Mouse (Mus musculus): Measurements from ENCODE around the gene A230050P20Rik. TPM values are rescaled to one million over a fixed set of nuclear protein-coding genes. Genes with fewer than 3 reads are reported as not detected.
"Not testable (repeated sequence)": the region's sequence is repeated elsewhere in the genome, so short reads cannot be mapped to it uniquely, and the experiment has no call there.

The A230050P20Rik gene
- polyA plus RNA-seq (2015; fragmentation: Nextera tagmentation; extraction: Ambion mirVana) = 15.0 and 19.8 TPM in 2 replicates

DNA sequence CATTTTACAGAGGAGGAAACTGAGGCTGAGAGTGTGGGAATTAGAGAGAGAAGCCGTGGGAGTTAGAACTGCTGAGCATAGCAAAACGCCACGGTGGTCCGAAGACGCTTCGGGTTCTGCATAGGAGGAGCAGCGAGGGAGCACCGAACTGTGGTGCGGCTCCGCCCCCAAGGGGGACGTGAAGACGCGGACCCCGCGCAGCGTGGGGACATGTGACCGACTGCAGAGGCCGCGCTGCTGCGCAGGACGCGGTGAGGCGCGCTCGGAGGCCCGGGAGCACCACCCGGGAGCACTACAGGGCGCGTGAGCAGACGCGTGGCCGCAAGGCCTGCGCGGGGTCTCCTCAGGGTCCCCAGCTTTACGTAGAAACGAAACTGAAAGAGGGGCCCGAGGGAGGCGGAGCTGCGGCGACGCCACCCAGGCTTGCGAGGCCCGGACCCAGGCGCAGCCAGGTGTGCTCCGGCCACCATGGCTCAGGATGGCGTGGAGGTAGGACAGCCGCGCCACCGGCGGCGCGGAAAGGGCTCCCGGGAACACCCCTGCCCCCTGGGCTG is at the start of gene A230050P20Rik:
Gene A230050P20Rik (plus strand): TSS at position 195 of the 554 bp plus-strand sequence.
- Histone ChIP-seq H3K9me3 (no peaks in the 10 kb centered on the region), H3K4me2 (replicated peaks) (peak within 1 kb of the TSS; percentile 86), H3K27ac (no peak within 1 kb of the TSS), H3K27me3 (replicated peaks) (peaks cover 13% of the 10 kb centered on the region; the same call in 1 of the 2 replicates), H3K4me1 (replicated peaks) (peaks cover 5% of the 10 kb centered on the region; the same call in 1 of the 2 replicates), H3K9ac (peak within 1 kb of the TSS; percentile 60), H3K36me3 (no peaks in the 10 kb centered on the region), H3K4me3 (replicated peaks) (peak within 1 kb of the TSS; percentile 53)
- ATAC-seq = peak; percentile 63
- 7% methylated on average over 53 of the region's 53 CpGs for WGBS

DNA sequence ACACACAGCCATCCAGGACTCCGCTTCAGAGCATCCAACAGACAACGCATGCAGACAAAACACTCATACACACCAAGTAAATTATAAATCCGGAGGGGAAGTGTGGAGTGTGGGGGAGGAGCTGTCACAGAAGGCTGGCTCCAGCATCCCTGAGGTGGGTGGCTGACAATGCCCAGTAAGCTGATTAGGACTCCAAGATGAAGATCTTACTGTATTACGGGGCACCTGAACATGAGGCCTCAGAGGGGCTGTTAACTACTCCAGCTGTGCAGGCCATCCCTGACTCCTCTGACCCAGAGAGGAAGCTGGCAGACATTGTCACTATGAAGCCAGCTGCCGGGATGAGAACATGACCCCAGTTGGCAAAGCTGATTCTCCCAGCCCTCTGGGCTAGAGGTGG is 48.4 kb upstream of the A230050P20Rik start:
- 77% methylated on average over 5 of the region's 5 CpGs for WGBS
- H3K9me3 ChIP-seq = no peaks in the 10 kb centered on the region
- no peak for ATAC-seq
- H3K36me3 ChIP-seq = no peaks in the 10 kb centered on the region
- H3K4me2 ChIP-seq (replicated peaks) = no peak overlapping the region
- H3K27me3 ChIP-seq (replicated peaks) = peaks cover 7% of the 10 kb centered on the region
- H3K4me1 ChIP-seq (replicated peaks) = 0 out of 2 replicates have a peak, but pooled peaks cover under 1% of the 10 kb centered on the region
- no peak overlapping the region for H3K9ac ChIP-seq
- no peak overlapping the region for H3K27ac ChIP-seq
- no peak overlapping the region for H3K4me3 ChIP-seq (replicated peaks)

DNA sequence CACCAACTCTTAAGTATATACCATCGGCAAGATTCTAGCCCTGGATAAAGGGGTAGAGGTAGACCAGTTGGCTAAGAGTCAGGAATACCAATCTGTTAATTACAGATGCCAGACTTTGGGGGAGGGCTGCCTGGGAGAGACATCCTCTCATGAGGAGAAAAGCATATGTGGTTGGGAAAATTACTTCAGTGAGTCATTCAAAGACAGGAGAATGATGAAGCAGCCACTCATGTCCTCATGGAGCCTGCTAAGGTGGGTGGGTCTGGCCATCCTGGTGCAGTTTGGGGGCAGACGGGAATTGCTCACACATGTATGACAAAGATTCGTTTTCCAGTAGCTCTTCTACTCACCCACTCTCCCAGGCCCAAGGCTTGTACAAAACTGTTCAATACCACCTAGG is 45.6 kb upstream of the A230050P20Rik start:
- no peak for ATAC-seq
- no peaks in the 10 kb centered on the region for H3K27me3 ChIP-seq (replicated peaks)
- no peaks in the 10 kb centered on the region for H3K4me1 ChIP-seq (replicated peaks)
- no peak overlapping the region for H3K4me3 ChIP-seq (replicated peaks)
- no peak overlapping the region for H3K4me2 ChIP-seq (replicated peaks)
- 81% methylated on average over 3 of the region's 3 CpGs for WGBS
- no peak overlapping the region for H3K9ac ChIP-seq
- no peaks in the 10 kb centered on the region for H3K9me3 ChIP-seq
- H3K36me3 ChIP-seq = no peaks in the 10 kb centered on the region
- H3K27ac ChIP-seq = no peak overlapping the region

DNA sequence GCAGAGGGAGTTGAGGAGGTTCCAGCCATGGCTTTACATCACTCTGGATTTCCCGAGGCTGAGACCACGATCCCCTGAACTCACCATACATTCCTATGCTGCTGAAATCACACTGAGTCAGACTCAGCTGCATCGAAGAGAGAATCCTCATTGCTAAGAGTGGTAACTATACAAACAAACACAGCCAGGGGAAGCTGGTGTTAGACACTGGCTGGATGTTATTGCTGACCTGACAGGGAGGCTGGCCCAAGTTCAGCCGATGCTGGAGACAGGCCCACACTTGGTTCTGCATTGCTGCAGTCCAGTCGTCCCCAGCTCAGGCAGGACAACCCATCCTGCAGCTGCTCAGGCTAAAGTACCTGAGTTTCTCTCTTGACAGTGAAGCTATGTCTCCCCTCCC is 42.7 kb upstream of the A230050P20Rik start:
- no peak for ATAC-seq
- Histone ChIP-seq H3K27me3 (replicated peaks) (no peaks in the 10 kb centered on the region), H3K4me1 (replicated peaks) (peaks cover 4% of the 10 kb centered on the region; the same call in 1 of the 2 replicates), H3K36me3 (no peaks in the 10 kb centered on the region), H3K4me2 (replicated peaks) (no peak overlapping the region), H3K9me3 (no peaks in the 10 kb centered on the region), H3K9ac (no peak overlapping the region), H3K4me3 (replicated peaks) (no peak overlapping the region), H3K27ac (no peak overlapping the region)
- 52% methylated on average over 5 of the region's 5 CpGs for WGBS

DNA sequence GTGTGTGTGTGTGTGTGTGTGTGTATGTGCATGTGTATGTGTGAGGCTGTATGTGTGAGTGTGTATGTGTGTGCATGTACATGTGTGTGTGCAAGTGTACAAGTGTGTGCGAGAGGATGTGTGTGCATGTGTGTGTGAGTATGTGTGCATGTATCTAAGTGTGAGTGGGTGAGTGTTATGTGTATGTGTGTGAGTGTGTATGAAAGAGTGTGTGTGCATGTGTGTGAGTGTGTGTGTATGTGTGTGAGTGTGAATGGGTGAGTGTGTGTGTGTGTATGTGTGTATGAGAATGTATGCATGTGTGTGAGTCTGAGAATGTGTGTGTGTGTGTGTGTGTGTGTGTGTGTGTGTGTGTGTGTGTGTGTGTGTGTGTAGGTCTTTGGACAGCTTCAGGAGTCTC is 40.3 kb upstream of the A230050P20Rik start:
- no peak overlapping the region for H3K4me3 ChIP-seq (replicated peaks)
- no peaks in the 10 kb centered on the region for H3K36me3 ChIP-seq
- WGBS = 97% methylated on average over 1 of the region's 1 CpGs
- peaks cover 5% of the 10 kb centered on the region; the same call in 1 of the 2 replicates for H3K4me1 ChIP-seq (replicated peaks)
- no peaks in the 10 kb centered on the region for H3K27me3 ChIP-seq (replicated peaks)
- H3K4me2 ChIP-seq (replicated peaks) = no peak overlapping the region
- H3K9me3 ChIP-seq = no peaks in the 10 kb centered on the region
- no peak overlapping the region for H3K27ac ChIP-seq
- ATAC-seq = no peak
- no peak overlapping the region for H3K9ac ChIP-seq

DNA sequence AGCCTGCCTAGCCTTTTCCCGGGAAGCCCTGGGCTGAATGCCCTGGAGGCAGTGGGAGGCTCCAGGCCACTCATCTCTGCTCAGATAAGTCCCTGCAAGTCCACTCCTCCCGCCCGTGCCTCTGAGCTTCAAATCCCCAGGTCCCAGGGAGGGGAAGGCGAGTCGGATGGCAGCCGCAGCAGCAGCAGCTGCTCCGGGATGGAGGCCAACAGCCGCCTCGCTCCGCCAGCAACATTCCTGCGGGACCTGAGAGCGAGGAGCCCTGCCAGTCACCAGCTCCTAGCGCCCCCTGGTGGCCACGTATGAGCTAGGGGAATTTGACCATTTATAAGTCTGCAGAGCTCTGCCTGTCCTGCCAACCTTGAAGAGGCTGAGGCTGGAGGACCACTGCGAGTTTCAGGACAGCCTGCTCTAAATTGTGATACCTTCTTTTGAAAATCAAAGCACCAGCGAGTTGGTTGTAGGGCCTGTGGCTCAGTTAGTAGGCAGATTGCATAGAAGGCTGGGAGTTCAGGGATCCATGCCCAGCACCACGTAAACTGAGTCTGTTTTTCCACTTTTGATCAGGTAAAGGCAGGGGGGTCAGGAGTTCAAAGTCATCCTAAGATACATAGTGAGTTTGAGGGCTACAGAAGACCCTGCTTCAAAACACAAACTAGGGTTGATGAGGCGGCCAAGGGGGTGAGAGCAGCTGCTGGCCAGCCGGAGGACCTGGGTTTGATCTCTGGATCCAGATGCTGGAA is 37.4 kb upstream of the A230050P20Rik start:
- H3K9ac ChIP-seq = no peak overlapping the region

DNA sequence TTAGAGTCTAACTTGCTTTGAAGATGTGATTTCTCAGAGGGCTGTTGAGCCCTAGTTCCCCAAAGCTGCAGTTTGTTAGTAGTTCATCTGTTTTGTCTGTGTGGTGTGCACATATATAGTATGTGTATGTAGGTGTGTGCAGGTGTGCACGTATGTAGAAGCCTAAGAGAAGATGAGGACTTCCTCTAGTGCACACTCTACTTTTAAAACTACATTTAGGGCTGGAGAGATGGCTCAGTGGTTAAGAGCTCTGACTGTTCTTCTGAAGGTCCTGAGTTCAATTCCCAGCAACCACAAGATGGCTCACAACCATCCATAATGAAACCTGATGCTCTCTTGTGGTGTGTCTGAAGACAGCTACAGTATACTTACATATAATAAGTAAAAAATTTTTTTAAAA is 33.6 kb upstream of the A230050P20Rik start:
- Histone ChIP-seq H3K4me3 (replicated peaks) (no peak overlapping the region), H3K4me2 (replicated peaks) (no peak overlapping the region), H3K4me1 (replicated peaks) (peaks cover 5% of the 10 kb centered on the region; the same call in 1 of the 2 replicates), H3K36me3 (no peaks in the 10 kb centered on the region), H3K9me3 (no peaks in the 10 kb centered on the region), H3K27me3 (replicated peaks) (no peaks in the 10 kb centered on the region), H3K9ac (no peak overlapping the region), H3K27ac (no peak overlapping the region)
- WGBS = 70% methylated on average over 1 of the region's 1 CpGs
- no peak for ATAC-seq

More for the DNA sequence above, 37.4 kb upstream of the A230050P20Rik start:
- peaks cover 5% of the 10 kb centered on the region; the same call in 1 of the 2 replicates for H3K4me1 ChIP-seq (replicated peaks)
- H3K9me3 ChIP-seq = no peaks in the 10 kb centered on the region
- no peak overlapping the region for H3K27ac ChIP-seq
- H3K4me2 ChIP-seq (replicated peaks) = peak overlapping the region; percentile 7; the same call in 1 of the 2 replicates
- H3K36me3 ChIP-seq = no peaks in the 10 kb centered on the region
- peak; percentile 90 for ATAC-seq
- no peaks in the 10 kb centered on the region for H3K27me3 ChIP-seq (replicated peaks)
- 17% methylated on average over 19 of the region's 19 CpGs for WGBS
- H3K4me3 ChIP-seq (replicated peaks) = no peak overlapping the region

DNA sequence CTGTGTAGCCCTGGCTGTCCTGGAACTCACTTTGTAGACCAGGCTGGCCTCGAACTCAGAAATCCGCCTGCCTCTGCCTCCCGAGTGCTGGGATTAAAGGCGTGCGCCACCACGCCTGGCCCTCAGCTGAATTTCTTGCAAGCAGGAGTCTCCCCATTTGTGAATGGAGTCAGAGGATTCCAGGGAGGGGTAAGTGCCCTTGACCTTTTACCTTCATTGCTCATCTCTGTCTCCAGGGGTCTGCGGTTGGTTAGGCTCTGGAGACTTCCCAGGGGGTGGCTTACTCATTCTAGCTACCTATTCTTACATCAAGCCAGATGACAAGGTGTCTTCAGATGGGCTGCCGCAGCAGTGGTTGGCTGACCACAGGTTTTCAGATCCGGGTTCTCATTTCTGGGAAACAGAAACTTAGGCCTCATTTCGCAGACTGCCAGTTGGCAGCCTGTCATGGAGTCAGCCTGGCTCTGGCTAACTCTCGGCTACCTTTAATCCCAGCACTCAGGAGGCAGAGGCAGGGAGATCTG is 32.9 kb upstream of the A230050P20Rik start:
- not testable (repeated sequence) for H3K9ac ChIP-seq; H3K36me3 ChIP-seq; H3K4me3 ChIP-seq (replicated peaks); H3K4me1 ChIP-seq (replicated peaks); H3K4me2 ChIP-seq (replicated peaks); ATAC-seq; H3K27ac ChIP-seq; H3K27me3 ChIP-seq (replicated peaks); H3K9me3 ChIP-seq
- WGBS = 84% methylated on average over 11 of the region's 11 CpGs

DNA sequence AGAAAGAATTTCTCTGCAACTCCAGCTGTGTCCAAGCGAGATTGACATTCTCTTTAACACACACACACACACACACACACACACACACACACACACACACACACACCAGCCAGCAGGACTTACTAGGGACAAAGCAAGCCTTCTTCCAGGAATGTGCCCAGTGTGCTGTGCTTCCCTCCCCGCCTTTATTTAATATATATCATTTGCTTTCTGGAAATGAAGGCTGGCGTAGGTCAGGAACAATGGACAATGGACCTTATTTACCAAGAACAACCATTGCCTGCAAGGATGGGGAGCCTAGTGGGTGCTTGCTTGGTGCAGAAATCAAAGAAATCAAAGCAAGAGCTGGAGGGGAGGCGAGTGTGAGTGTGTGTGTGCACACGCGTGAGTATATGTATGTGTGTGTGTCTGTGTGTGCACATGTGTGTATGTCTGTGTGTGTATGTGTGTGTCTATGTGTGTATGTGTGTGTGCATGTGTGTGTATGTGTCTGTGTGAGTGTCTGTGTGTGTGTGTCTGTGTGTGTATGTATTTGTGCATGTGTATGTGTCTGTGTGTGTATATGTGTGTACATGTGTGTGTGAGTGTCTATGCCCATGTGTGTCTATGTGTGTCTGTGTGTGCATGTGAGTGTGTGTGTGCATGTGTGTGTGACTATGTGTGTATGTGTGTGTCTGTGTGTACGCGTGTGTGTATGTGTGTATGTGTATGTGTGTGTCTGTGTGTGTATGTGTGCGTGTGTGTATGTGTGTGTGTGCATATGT is 31.1 kb upstream of the A230050P20Rik start:
- 80% methylated on average over 9 of the region's 9 CpGs for WGBS
- Histone ChIP-seq H3K4me3 (replicated peaks) (no peak overlapping the region), H3K9me3 (no peaks in the 10 kb centered on the region), H3K4me1 (replicated peaks) (no peaks in the 10 kb centered on the region), H3K4me2 (replicated peaks) (no peak overlapping the region), H3K27ac (no peak overlapping the region), H3K36me3 (no peaks in the 10 kb centered on the region), H3K9ac (no peak overlapping the region), H3K27me3 (replicated peaks) (no peaks in the 10 kb centered on the region)
- ATAC-seq = no peak

DNA sequence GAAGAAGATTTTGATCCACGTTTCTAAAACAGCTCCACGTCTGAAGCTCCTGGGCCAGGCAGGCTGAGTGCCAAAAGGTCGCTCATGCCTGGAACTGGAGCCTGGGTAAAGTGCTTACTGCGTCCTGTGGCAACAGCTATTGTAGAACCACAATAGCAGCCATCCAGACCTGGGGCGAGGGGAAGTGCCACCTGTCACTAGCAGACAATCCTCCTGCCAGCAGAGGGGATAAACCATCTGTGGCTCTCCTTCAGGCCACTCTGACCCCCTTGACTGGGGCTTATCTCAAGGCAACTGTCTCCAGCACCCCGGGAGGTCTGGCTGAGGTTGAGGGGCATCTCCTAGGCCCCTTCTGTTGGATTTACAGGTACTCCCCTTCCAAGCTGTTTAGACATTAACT is 29.5 kb upstream of the A230050P20Rik start:
- H3K9ac ChIP-seq = no peak overlapping the region
- no peak overlapping the region for H3K4me3 ChIP-seq (replicated peaks)
- no peaks in the 10 kb centered on the region for H3K36me3 ChIP-seq
- H3K9me3 ChIP-seq = no peaks in the 10 kb centered on the region
- 49% methylated on average over 6 of the region's 6 CpGs for WGBS
- no peak overlapping the region for H3K27ac ChIP-seq
- no peak for ATAC-seq
- no peaks in the 10 kb centered on the region for H3K4me1 ChIP-seq (replicated peaks)
- H3K4me2 ChIP-seq (replicated peaks) = no peak overlapping the region
- H3K27me3 ChIP-seq (replicated peaks) = no peaks in the 10 kb centered on the region

DNA sequence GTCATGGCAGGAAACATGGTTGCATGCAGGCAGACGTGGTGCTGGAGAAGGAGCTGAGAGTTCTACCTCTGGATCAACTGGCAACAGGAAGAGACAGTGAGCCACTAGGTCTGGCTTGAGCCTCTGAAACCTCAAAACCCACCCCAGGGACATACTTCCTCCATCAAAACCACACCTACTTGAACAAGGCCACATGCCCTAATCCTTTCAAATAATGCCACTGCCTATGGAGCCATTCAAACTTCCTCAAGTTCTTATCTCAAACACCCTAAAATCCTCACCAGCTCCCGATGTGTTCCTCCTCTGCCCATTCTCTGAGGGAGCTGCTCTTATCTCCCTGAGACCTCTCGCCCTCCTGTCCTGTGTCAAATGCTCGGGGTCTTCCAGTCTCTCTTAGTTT is 26.2 kb upstream of the A230050P20Rik start:
- no peak overlapping the region for H3K9ac ChIP-seq
- WGBS = 53% methylated on average over 4 of the region's 4 CpGs
- no peaks in the 10 kb centered on the region for H3K4me1 ChIP-seq (replicated peaks)
- no peak overlapping the region for H3K27ac ChIP-seq
- H3K4me2 ChIP-seq (replicated peaks) = no peak overlapping the region
- no peaks in the 10 kb centered on the region for H3K9me3 ChIP-seq
- H3K27me3 ChIP-seq (replicated peaks) = no peaks in the 10 kb centered on the region
- no peak overlapping the region for H3K4me3 ChIP-seq (replicated peaks)
- no peaks in the 10 kb centered on the region for H3K36me3 ChIP-seq
- no peak for ATAC-seq

DNA sequence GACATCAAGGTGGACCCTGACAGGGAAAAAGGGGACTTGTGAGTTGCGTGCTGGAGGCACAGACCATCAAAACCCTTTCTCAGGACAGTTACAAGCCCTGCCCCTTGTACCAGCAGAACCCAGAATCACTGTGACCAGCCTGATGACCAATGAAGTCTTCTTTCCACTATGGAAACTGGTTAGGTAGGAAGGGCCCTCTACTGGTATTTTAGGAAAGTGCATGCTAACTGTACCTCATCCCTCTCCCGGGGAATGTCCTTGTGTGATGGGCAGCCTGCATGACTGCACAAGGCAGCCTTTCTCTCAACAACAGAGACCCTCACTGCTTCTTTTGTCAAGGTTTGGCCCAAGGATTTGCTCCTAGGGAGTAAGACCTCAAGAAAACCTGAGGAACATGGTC is 25.8 kb upstream of the A230050P20Rik start:
- Histone ChIP-seq H3K4me2 (replicated peaks) (no peak overlapping the region), H3K4me3 (replicated peaks) (no peak overlapping the region), H3K36me3 (no peaks in the 10 kb centered on the region), H3K4me1 (replicated peaks) (no peaks in the 10 kb centered on the region), H3K9ac (no peak overlapping the region), H3K27ac (no peak overlapping the region), H3K9me3 (no peaks in the 10 kb centered on the region), H3K27me3 (replicated peaks) (no peaks in the 10 kb centered on the region)
- no peak for ATAC-seq
- WGBS = 28% methylated on average over 2 of the region's 2 CpGs
